Mouse (Mus musculus) thymus, adult 2 months (tissue): Measurements from ENCODE around the gene Memo1.

Experiments
- CTCF ChIP-seq: fragments of 200-500 bp; IDR thresholded peaks from 2 replicates; pipeline ENCODE4 v1.5.1; 2012; ENCODE audit warnings: mild to moderate bottlenecking, control low read depth, low read length, moderate library complexity, borderline replicate concordance; ENCODE audit not compliant: control insufficient read depth, poor library complexity, insufficient read depth; ENCODE audit errors: extremely low read depth
- POLR2A ChIP-seq: fragments of 200-500 bp; IDR thresholded peaks from 2 replicates; pipeline ENCODE4 v1.6.1; 2012; ENCODE audit warnings: mild to moderate bottlenecking, low read length, control low read depth, moderate library complexity; ENCODE audit not compliant: control insufficient read depth, poor library complexity, insufficient read depth; ENCODE audit errors: extremely low read depth

DNA sequence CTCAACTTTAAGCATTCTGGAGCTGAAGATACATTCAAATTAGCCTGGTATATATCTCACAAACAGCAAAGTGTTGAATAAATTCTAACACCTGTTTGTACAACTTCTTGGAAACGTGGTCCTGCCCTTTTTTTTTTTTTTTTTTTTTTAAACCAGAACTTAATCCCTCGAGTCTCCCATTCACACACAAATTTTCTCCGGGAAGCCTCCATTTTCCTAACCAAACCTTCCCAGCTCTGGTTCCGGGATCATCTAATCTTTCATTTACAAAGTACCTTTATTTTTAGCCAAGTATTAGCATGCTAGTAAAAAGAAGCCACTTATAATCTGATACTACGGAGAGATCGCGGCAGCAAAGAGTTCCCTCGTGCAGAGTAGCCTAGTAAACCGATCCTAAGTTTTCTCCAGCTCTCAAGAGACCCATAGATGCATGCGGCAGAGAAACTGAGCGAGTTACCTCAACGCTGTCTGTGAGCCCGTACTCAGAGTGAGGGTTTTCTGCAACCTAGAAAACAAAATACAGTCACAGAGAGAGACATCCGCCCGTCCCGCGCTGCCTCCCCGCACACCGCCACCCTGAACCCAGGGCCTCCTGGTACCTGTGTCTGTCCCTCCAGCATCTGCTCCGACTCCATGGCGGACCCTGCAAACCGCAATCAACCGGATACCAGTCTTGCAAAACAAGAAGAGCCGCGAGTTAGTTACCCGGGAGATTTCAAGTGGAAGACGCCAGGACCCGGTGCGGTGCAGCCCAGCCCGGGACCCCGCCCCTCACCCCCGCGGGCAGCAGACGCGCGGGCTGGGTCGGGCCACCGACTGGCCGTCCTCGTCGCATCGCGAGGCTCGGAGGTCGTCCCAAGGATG lies 20.4 kb upstream of the Memo1 start:
- TF ChIP-seq CTCF = no peak
- TF ChIP-seq POLR2A = no peak
